Mouse (Mus musculus) midbrain, embryonic 15.5 days (tissue): Measurements from ENCODE around the gene Srsf4. TPM values are rescaled to one million over a fixed set of nuclear protein-coding genes. Genes with fewer than 3 reads are reported as not detected.

Experiments used
- ATAC-seq: fragments of 200-750 bp; cut with Nextera tagmentation; replicated peaks from 2 replicates; pipeline ENCODE4 v1.8.0; 2017; ENCODE audit warnings: moderate TSS enrichment
- H3K27ac ChIP-seq: fragments of 300-500 bp; sonication (generic); 2 replicates; pipeline ENCODE4 v1.5.1; 2015; ENCODE audit warnings: mild to moderate bottlenecking, inconsistent platforms
- H3K27me3 ChIP-seq: fragments of 300-500 bp; sonication (generic); replicated peaks from 2 replicates; pipeline ENCODE4 v1.6.1; 2015; ENCODE audit warnings: inconsistent platforms
- H3K36me3 ChIP-seq: fragments of 300-500 bp; sonication (generic); replicated peaks from 2 replicates; pipeline ENCODE4 v1.6.1; 2015; ENCODE audit warnings: inconsistent platforms
- H3K4me1 ChIP-seq: fragments of 300-500 bp; sonication (generic); 2 replicates; pipeline ENCODE4 v1.6.1; 2015; ENCODE audit warnings: inconsistent platforms
- H3K4me2 ChIP-seq: fragments of 300-500 bp; sonication (generic); 2 replicates; pipeline ENCODE4 v1.6.1; 2015; ENCODE audit warnings: inconsistent platforms, mild to moderate bottlenecking, moderate library complexity
- H3K4me3 ChIP-seq: fragments of 300-500 bp; sonication (generic); 2 replicates; pipeline ENCODE4 v1.5.1; 2015; ENCODE audit warnings: mild to moderate bottlenecking, inconsistent platforms
- H3K9ac ChIP-seq: fragments of 300-500 bp; sonication (generic); 2 replicates; pipeline ENCODE4 v1.6.1; 2015; ENCODE audit warnings: mild to moderate bottlenecking, inconsistent platforms
- H3K9me3 ChIP-seq: fragments of 300-500 bp; sonication (generic); 2 replicates; pipeline ENCODE4 v1.6.1; 2016; ENCODE audit warnings: inconsistent platforms
- WGBS: fragments of 180-500 bp; shearing (Covaris S2); methylation state at CpG from one replicate; pipeline ENCODE4 v1.1.7; 2015; ENCODE audit warnings: mixed read lengths; 5-methylcytosine and 5-hydroxymethylcytosine counted together
- polyA plus RNA-seq: library from polyadenylated mRNA; unstranded; fragments of >200 nt; fragmentation: Nextera tagmentation; extraction: Ambion mirVana; gene quantifications from 2 replicates; pipeline ENCODE4 v1.2.1, GENCODE M21; 2015

Srsf4 gene
- polyA plus RNA-seq, result 116 and 117 TPM in 2 replicates

DNA sequence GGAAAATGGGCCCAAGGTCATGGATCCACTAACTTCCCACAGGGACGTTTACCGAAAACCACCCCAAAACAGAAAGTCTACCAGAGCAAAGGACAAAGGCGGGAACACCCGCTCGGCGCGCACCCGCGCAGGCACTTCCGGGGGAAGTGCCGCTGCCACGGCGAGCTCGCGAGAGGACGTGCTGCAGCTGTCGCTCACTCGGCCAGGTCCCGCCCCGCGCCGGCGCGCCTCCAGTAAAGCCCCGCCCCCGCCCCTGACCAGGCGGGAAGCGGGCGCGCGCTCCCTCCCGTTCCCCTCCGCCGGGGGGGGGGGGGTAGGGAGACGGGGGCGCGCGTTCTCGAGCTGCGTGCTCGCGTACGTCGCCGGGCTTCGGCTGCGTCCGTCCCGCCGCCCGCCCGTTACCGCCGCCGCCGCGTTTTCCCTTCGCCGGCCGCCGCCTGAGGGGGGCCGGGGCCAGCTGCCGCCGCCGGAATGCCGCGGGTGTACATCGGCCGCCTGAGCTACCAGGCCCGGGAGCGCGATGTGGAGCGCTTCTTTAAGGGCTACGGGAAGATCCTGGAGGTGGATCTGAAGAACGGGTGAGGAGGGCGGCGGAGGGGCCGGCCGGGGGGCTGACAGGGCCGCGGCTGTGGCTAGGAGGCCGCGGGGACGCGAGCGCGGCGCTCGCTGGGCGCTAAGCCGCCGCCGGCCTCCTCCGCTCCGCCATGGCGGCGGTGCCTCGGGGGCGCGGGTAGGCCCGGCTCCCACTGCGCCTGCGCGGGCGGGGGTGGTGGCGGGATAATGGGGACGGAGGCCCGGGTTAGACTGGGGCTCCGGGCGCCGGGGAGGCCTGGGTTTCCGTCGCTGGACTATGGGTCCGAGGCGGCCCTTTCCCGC, at the start of gene Srsf4:
Srsf4 (plus strand) TSS at position 325 of the 876 bp plus-strand sequence.
- Histone ChIP-seq H3K9ac (peak within 1 kb of the TSS; percentile 100), H3K4me3 (peak within 1 kb of the TSS; percentile 99), H3K4me1 (peaks cover 45% of the 10 kb centered on the region), H3K27ac (peak within 1 kb of the TSS; percentile 100), H3K4me2 (peak within 1 kb of the TSS; percentile 96), H3K36me3 (no peaks in the 10 kb centered on the region), H3K9me3 (no peaks in the 10 kb centered on the region), H3K27me3 (no peaks in the 10 kb centered on the region)
- peak; percentile 97 for ATAC-seq
- WGBS, result under 1% methylated on average over 102 of the region's 116 CpGs

DNA sequence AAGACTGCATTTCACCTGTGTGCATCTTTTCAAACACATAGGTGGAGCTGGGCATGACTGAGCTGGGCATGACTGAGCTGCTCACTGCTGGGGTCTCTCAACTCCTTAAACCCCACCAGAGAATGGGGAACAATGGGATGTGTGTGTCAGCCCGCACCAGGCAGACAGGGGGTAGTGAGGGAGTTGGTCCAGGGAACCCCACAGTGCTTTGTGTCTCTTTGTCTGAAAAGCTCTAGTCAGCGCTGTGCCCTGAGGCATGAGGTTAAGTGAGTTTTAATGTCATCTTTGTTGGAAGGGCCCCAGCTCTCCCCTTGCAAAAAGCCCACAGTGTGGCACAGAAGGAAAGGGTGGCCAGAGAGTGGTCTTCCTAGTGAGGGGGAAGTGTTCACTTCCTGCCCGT, 48.5 kb upstream of the Srsf4 start:
- H3K9ac ChIP-seq, result no peak overlapping the region
- H3K27me3 ChIP-seq, result no peaks in the 10 kb centered on the region
- H3K4me3 ChIP-seq, result no peak overlapping the region
- ATAC-seq, result no peak
- H3K4me1 ChIP-seq, result peaks cover 20% of the 10 kb centered on the region
- H3K36me3 ChIP-seq, result no peaks in the 10 kb centered on the region
- H3K27ac ChIP-seq, result no peak overlapping the region
- WGBS, result 17% methylated on average over 3 of the region's 3 CpGs
- no peaks in the 10 kb centered on the region for H3K9me3 ChIP-seq
- no peak overlapping the region for H3K4me2 ChIP-seq

DNA sequence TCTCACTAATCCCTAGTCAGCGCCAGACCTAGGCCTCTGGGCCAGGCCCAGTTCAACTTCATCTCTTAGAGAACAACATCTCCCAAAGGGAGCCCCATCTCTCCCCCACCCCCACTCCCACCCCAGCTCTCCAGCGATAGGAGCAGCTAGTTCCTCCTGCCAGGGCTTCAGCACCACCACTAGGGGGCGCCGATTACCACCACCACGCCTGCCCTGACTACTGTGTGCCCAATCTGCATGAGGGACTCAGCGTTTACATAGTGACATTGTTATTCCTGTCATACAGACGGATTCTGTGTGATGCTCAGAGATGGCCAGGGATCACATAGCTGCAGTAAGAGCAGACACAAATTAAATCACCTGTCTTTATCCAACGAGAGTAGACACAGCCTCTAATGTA, 47.6 kb upstream of the Srsf4 start:
- no peak for ATAC-seq

GRCm38 (mm10) chr4:131826905-131827304, 46.5 kb upstream of the Srsf4 start:
- ATAC-seq, result no peak
- 8% methylated on average over 6 of the region's 6 CpGs for WGBS
- no peak overlapping the region for H3K4me3 ChIP-seq
- no peak overlapping the region for H3K4me2 ChIP-seq
- no peaks in the 10 kb centered on the region for H3K27me3 ChIP-seq
- H3K36me3 ChIP-seq, result no peaks in the 10 kb centered on the region
- H3K9ac ChIP-seq, result no peak overlapping the region
- H3K27ac ChIP-seq, result no peak overlapping the region
- H3K9me3 ChIP-seq, result no peaks in the 10 kb centered on the region
- H3K4me1 ChIP-seq, result peaks cover 7% of the 10 kb centered on the region

More for the DNA sequence above, 47.6 kb upstream of the Srsf4 start:
- H3K4me2 ChIP-seq, result no peak overlapping the region
- H3K4me1 ChIP-seq, result peaks cover 17% of the 10 kb centered on the region
- H3K9ac ChIP-seq, result no peak overlapping the region
- H3K9me3 ChIP-seq, result no peaks in the 10 kb centered on the region
- no peaks in the 10 kb centered on the region for H3K36me3 ChIP-seq
- H3K27ac ChIP-seq, result no peak overlapping the region
- H3K27me3 ChIP-seq, result no peaks in the 10 kb centered on the region
- WGBS, result 49% methylated on average over 8 of the region's 8 CpGs
- no peak overlapping the region for H3K4me3 ChIP-seq

- 76% methylated on average over 8 of the region's 8 CpGs for WGBS
- Histone ChIP-seq H3K36me3 (no peaks in the 10 kb centered on the region), H3K4me3 (no peak overlapping the region), H3K27ac (no peak overlapping the region), H3K4me1 (peaks cover 10% of the 10 kb centered on the region), H3K27me3 (no peaks in the 10 kb centered on the region), H3K9ac (no peak overlapping the region), H3K4me2 (no peak overlapping the region), H3K9me3 (no peaks in the 10 kb centered on the region)
- no peak for ATAC-seq
Measured at GRCm38 (mm10) chr4:131829123-131829522, 44.3 kb upstream of the Srsf4 start.

- WGBS, result 79% methylated on average over 5 of the region's 5 CpGs
- H3K4me2 ChIP-seq, result no peak overlapping the region
- no peak overlapping the region for H3K27ac ChIP-seq
- ATAC-seq, result no peak
- no peaks in the 10 kb centered on the region for H3K36me3 ChIP-seq
- no peaks in the 10 kb centered on the region for H3K9me3 ChIP-seq
- no peak overlapping the region for H3K4me3 ChIP-seq
- H3K4me1 ChIP-seq, result peaks cover 17% of the 10 kb centered on the region
- H3K9ac ChIP-seq, result no peak overlapping the region
- H3K27me3 ChIP-seq, result peaks cover 16% of the 10 kb centered on the region; the same call in 1 of the 2 replicates
Measured at GRCm38 (mm10) chr4:131831546-131832045, 41.8 kb upstream of the Srsf4 start.

DNA sequence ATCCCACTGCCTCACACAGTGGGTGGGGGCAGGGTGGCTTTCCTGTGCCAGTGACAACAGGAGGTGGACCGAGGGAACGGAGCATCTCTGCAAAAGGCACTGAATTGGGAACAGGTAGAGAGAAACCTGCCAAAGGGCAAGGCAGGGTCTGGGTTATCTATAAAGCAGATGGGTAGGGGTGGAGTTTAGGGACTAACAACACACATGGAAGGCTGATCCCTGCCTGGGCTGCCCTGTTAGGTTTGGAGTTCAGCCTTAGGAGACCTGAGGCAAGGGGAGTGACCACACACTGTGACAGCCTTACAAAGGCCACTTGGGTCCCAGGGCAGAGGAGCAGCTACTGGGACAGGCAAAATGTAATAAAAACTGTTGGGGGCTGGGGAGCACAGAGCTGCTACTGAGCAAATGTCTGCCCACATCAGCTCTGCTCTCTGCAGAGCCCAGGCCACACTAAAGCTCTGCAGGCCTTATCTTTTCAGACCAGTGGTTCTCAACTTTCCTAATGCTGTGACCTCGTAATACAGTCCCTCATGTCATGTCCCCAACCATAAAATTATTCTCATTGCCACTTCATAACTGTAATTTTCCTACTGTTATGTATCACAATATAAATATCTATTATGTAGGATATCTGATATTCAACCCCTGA, 40.5 kb upstream of the Srsf4 start:
- Histone ChIP-seq H3K4me3 (no peak overlapping the region), H3K27ac (no peak overlapping the region), H3K36me3 (no peaks in the 10 kb centered on the region), H3K4me1 (peaks cover 23% of the 10 kb centered on the region), H3K9ac (no peak overlapping the region), H3K27me3 (peaks cover 20% of the 10 kb centered on the region; the same call in 1 of the 2 replicates), H3K4me2 (no peak overlapping the region), H3K9me3 (no peaks in the 10 kb centered on the region)
- ATAC-seq, result no peak
- WGBS, result 77% methylated on average over 3 of the region's 3 CpGs

GRCm38 (mm10) chr4:131833971-131834609, 39.3 kb upstream of the Srsf4 start:
- Histone ChIP-seq H3K27me3 (peaks cover 20% of the 10 kb centered on the region; the same call in 1 of the 2 replicates), H3K9me3 (no peaks in the 10 kb centered on the region), H3K9ac (no peak overlapping the region), H3K36me3 (no peaks in the 10 kb centered on the region), H3K4me3 (no peak overlapping the region), H3K4me1 (peaks cover 28% of the 10 kb centered on the region), H3K27ac (no peak overlapping the region), H3K4me2 (no peak overlapping the region)
- WGBS, result 27% methylated on average over 9 of the region's 9 CpGs
- no peak for ATAC-seq

DNA sequence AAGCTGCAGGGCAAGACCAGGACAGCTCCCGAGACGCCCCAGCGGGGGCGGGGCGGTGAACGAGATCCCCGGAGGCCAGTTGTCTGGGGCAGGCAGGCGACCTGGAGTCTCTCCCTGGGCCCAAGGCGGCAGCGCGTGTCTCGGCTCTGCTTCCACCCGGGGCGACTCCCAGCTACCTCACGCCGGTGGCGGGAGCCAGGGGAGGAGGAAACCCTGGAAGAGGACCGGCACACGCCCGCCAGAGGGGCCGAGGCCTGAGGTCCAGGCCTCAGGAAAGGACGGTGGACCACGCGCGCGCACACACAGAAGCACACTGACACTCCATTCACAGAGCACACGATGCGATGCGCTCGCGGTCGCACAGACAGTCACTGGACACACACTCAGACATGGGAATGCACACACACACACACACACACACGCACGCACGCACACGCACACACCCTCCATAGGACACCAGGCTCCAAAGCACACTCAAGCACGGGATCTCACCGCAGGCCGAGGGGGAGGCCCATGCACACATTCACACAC, 37.0 kb upstream of the Srsf4 start:
- under 1% methylated on average over 37 of the region's 39 CpGs for WGBS
- no peaks in the 10 kb centered on the region for H3K36me3 ChIP-seq
- ATAC-seq, result peak; percentile 24; the same call in 1 of the 2 replicates
- peak overlapping the region; percentile 55 for H3K4me3 ChIP-seq
- H3K4me2 ChIP-seq, result peak overlapping the region; percentile 97
- peaks cover 28% of the 10 kb centered on the region for H3K4me1 ChIP-seq
- no peaks in the 10 kb centered on the region for H3K9me3 ChIP-seq
- no peak overlapping the region for H3K27ac ChIP-seq
- H3K27me3 ChIP-seq, result peaks cover 34% of the 10 kb centered on the region
- H3K9ac ChIP-seq, result peak overlapping the region; percentile 55

- no peaks in the 10 kb centered on the region for H3K36me3 ChIP-seq
- peaks cover 38% of the 10 kb centered on the region for H3K27me3 ChIP-seq
- H3K4me2 ChIP-seq, result peak overlapping the region; percentile 97
- H3K9ac ChIP-seq, result peak overlapping the region; percentile 55
- no peak overlapping the region for H3K27ac ChIP-seq
- peak; percentile 45; the same call in 1 of the 2 replicates for ATAC-seq
- peak overlapping the region; percentile 55 for H3K4me3 ChIP-seq
- H3K9me3 ChIP-seq, result no peaks in the 10 kb centered on the region
- under 1% methylated on average over 75 of the region's 76 CpGs for WGBS
- peaks cover 28% of the 10 kb centered on the region for H3K4me1 ChIP-seq
Measured at GRCm38 (mm10) chr4:131836891-131837491, 36.4 kb upstream of the Srsf4 start.

- Histone ChIP-seq H3K9ac (peak within 1 kb of the TSS; percentile 55), H3K4me2 (peak within 1 kb of the TSS; percentile 97), H3K27ac (peak within 1 kb of the TSS; percentile 30), H3K27me3 (peaks cover 38% of the 10 kb centered on the region), H3K36me3 (no peaks in the 10 kb centered on the region), H3K9me3 (no peaks in the 10 kb centered on the region), H3K4me1 (peaks cover 28% of the 10 kb centered on the region), H3K4me3 (peak within 1 kb of the TSS; percentile 55)
- under 1% methylated on average over 72 of the region's 72 CpGs for WGBS
- peak; percentile 82 for ATAC-seq
Measured at GRCm38 (mm10) chr4:131837872-131838524, 35.4 kb upstream of the Srsf4 start, which contains the start of gene Ptpru. Ptpru (minus strand) TSS chr4:131838288.
